ENCODE assay signal across 17 mouse cellular contexts in genomic region chr9:22632800-22633485, GRCm38 (mm10).
DNase-seq lines count a peak whose midpoint lies in the region; ATAC-seq and TF ChIP-seq lines count a peak whose summit lies in the region.
"Had no signal": no experiment of that assay in that cellular context is flagged by ENCODE, and none has a peak within 500 bp of the region (broad histone marks: within the 10 kb centered on the region; RNA-seq: fewer than 3 reads in every experiment).

No protein-coding gene starts in this region.

- H3K4me3 ChIP-seq in MEL (ENCODE audit: control insufficient read depth in 1 of 2, insufficient read depth in 1 of 2, low read depth in 2 of 2, low read length in 2 of 2) = no peak overlapping the region
- H3K4me3 ChIP-seq in liver, embryonic 13.5 days (replicated peaks) = no peak overlapping the region; the same call in 1 of the 2 replicates
- H3K4me3 ChIP-seq in forebrain, postnatal 0 days (ENCODE audit: low read depth, low read length) = no peak overlapping the region
- H3K4me3 ChIP-seq: embryonic facial prominence, embryonic 13.5 days; heart, embryonic 13.5 days; kidney, embryonic 15.5 days; neural tube, embryonic 12.5 days had no signal

- no peaks in the 10 kb centered on the region for H3K79me2 ChIP-seq in MEL (ENCODE audit: control insufficient read depth, insufficient read depth, low read length, poor library complexity)

- peak; percentile 72 to 82 for TF ChIP-seq EP300 in MEL (IDR thresholded peaks at IDR 0.05; ENCODE audit: low read depth in 1 of 2, low read length in 2 of 2)

- H3K27me3 ChIP-seq in MEL (ENCODE audit: control insufficient read depth in 1 of 2, insufficient read depth in 2 of 2, low read length in 2 of 2) = no peaks in the 10 kb centered on the region
- H3K27me3 ChIP-seq in liver, embryonic 13.5 days = no peaks in the 10 kb centered on the region
- H3K27me3 ChIP-seq in forebrain, postnatal 0 days (ENCODE audit: insufficient read depth, low read length) = no peaks in the 10 kb centered on the region
- H3K27me3 ChIP-seq: embryonic facial prominence, embryonic 13.5 days; heart, embryonic 13.5 days; kidney, embryonic 15.5 days; neural tube, embryonic 12.5 days had no signal

- TF ChIP-seq CTCF in MEL (IDR thresholded peaks at IDR 0.05 in 2 of 3, conservative IDR thresholded peaks at IDR 0.05 in 1 of 3; ENCODE audit: control insufficient read depth in 1 of 3, insufficient read depth in 1 of 3, low read depth in 2 of 3, low read length in 3 of 3, poor library complexity in 1 of 3, severe bottlenecking in 1 of 3) = no peak
- TF ChIP-seq CTCF in forebrain, postnatal 0 days (IDR thresholded peaks at IDR 0.05; ENCODE audit: low read depth) = no peak

- H3K9ac ChIP-seq in MEL (ENCODE audit: control insufficient read depth, low read depth, low read length, poor library complexity, severe bottlenecking) = no peak overlapping the region
- 0 out of 2 replicates have a peak overlapping the region, but pooled peaks have one; percentile 3 for H3K9ac ChIP-seq in liver, embryonic 13.5 days
- H3K9ac ChIP-seq in forebrain, postnatal 0 days = no peak overlapping the region
- H3K9ac ChIP-seq: embryonic facial prominence, embryonic 13.5 days; heart, embryonic 13.5 days; kidney, embryonic 15.5 days; neural tube, embryonic 12.5 days had no signal

- peak overlapping the region; percentile 50 for H3K4me2 ChIP-seq in liver, embryonic 13.5 days
- no peak overlapping the region for H3K4me2 ChIP-seq in forebrain, postnatal 0 days (ENCODE audit: low read depth)
- H3K4me2 ChIP-seq: embryonic facial prominence, embryonic 13.5 days; heart, embryonic 13.5 days; kidney, embryonic 15.5 days; neural tube, embryonic 12.5 days had no signal

- 54% methylated on average over 9 of the region's 9 CpGs for WGBS in liver, embryonic 13.5 days (ENCODE audit: insufficient replicate concordance)
- WGBS in forebrain, postnatal 0 days = 91% methylated on average over 9 of the region's 9 CpGs

- TF ChIP-seq RAD21 in MEL (IDR thresholded peaks at IDR 0.05; ENCODE audit: low read depth, low read length) = no peak

- peaks cover 0 to 10% of the 10 kb centered on the region in 2 experiments; a peak in 3 of 4 replicates for H3K4me1 ChIP-seq in MEL (ENCODE audit: control insufficient read depth in 1 of 2, insufficient read depth in 2 of 2, low read length in 2 of 2)
- H3K4me1 ChIP-seq in liver, embryonic 13.5 days (replicated peaks) = peaks cover 15% of the 10 kb centered on the region
- no peaks in the 10 kb centered on the region for H3K4me1 ChIP-seq in forebrain, postnatal 0 days (ENCODE audit: insufficient read depth)
- H3K4me1 ChIP-seq: embryonic facial prominence, embryonic 13.5 days; kidney, embryonic 15.5 days; neural tube, embryonic 12.5 days had no signal

- H3K9me3 ChIP-seq in MEL (replicated peaks; ENCODE audit: insufficient read depth, low read length) = no peaks in the 10 kb centered on the region
- H3K9me3 ChIP-seq in liver, embryonic 13.5 days (replicated peaks) = no peaks in the 10 kb centered on the region
- H3K9me3 ChIP-seq in forebrain, postnatal 0 days (ENCODE audit: low read length) = no peaks in the 10 kb centered on the region
- H3K9me3 ChIP-seq: embryonic facial prominence, embryonic 13.5 days; heart, embryonic 13.5 days; kidney, embryonic 15.5 days; neural tube, embryonic 12.5 days had no signal

- no peak for TF ChIP-seq POLR2A in MEL (IDR thresholded peaks at IDR 0.05; ENCODE audit: control insufficient read depth in 1 of 2, insufficient read depth in 1 of 2, low read depth in 1 of 2, low read length in 2 of 2, poor library complexity in 1 of 2)

- DNase-seq in MEL (ENCODE audit: low read depth, low spot score) (peak; percentile 79), MN1 (ENCODE audit: low spot score) (no peak)
- peak; percentile 38 for DNase-seq in c-Kit-positive CD71-positive TER-119-negative erythroid progenitor cells, embryonic 14.5 days (ENCODE audit: low read depth)
- peak; percentile 51 for DNase-seq in heart, adult 8-10 months (ENCODE audit: low spot score)
- peak; percentile 52 for DNase-seq in liver, embryonic 13.5 days
- no peak for DNase-seq in forebrain, postnatal 0 days
- no peak for DNase-seq in left cerebral cortex, adult 18-20 months (ENCODE audit: low spot score in 2 of 2)
- DNase-seq: adrenal gland, adult 8-10 months; cerebellum, postnatal 25 days; layer of hippocampus, adult 9-11 months; lung, postnatal 14 days had no signal

- ATAC-seq in liver, embryonic 13.5 days (ENCODE audit: low read depth) = peak; percentile 97
- ATAC-seq in forebrain, postnatal 0 days = no peak
- ATAC-seq: forebrain, embryonic 14.5 days; midbrain, embryonic 16.5 days had no signal

- H3K36me3 ChIP-seq in MEL (ENCODE audit: control insufficient read depth in 1 of 2, insufficient read depth in 2 of 2, low read length in 2 of 2) = peaks cover 0 to 9% of the 10 kb centered on the region in 2 experiments; a peak in 2 of 4 replicates
- H3K36me3 ChIP-seq in liver, embryonic 13.5 days = no peaks in the 10 kb centered on the region
- no peaks in the 10 kb centered on the region for H3K36me3 ChIP-seq in forebrain, postnatal 0 days (ENCODE audit: insufficient read depth)
- H3K36me3 ChIP-seq: embryonic facial prominence, embryonic 13.5 days; heart, embryonic 13.5 days; kidney, embryonic 15.5 days; neural tube, embryonic 12.5 days had no signal

- H3K27ac ChIP-seq in MEL (ENCODE audit: control insufficient read depth, low read depth, low read length) = 0 out of 2 replicates have a peak overlapping the region, but pooled peaks have one; percentile 5
- peak overlapping the region; percentile 66 for H3K27ac ChIP-seq in liver, embryonic 13.5 days
- no peak overlapping the region for H3K27ac ChIP-seq in forebrain, postnatal 0 days (ENCODE audit: low read depth, low read length)
- H3K27ac ChIP-seq: embryonic facial prominence, embryonic 13.5 days; heart, embryonic 13.5 days; kidney, embryonic 15.5 days; neural tube, embryonic 12.5 days had no signal

TF ChIP-seq in MEL, 35 proteins besides CTCF, POLR2A, EP300 and RAD21 (continues in another document):
- TF ChIP-seq SIN3A (IDR thresholded peaks at IDR 0.05; ENCODE audit: low read length) (no peak; the same call in 1 of the 2 replicates), ETS1 (IDR thresholded peaks at IDR 0.05; ENCODE audit: low read depth, low read length) (peak; percentile 37; the same call in 1 of the 2 replicates), MAZ (IDR thresholded peaks at IDR 0.05; ENCODE audit: low read depth, low read length) (0 out of 2 replicates have a peak, but pooled peaks have one; percentile 17), MEF2A (IDR thresholded peaks at IDR 0.05; ENCODE audit: extremely low read depth, insufficient replicate concordance, low read depth, low read length, poor library complexity, severe bottlenecking) (0 out of 2 replicates have a peak, but pooled peaks have one; percentile 10), TAL1 (IDR thresholded peaks at IDR 0.05; ENCODE audit: low read length) (no peak), E2F4 (IDR thresholded peaks at IDR 0.05; ENCODE audit: borderline replicate concordance, low read depth, low read length) (no peak), HCFC1 (IDR thresholded peaks at IDR 0.05; ENCODE audit: low read depth, low read length) (no peak), USF1 (IDR thresholded peaks at IDR 0.05; ENCODE audit: low read depth, low read length) (no peak), MYB (IDR thresholded peaks at IDR 0.05; ENCODE audit: low read depth, low read length) (no peak), JUND (IDR thresholded peaks at IDR 0.05; ENCODE audit: low read depth, low read length) (0 out of 2 replicates have a peak, but pooled peaks have one; percentile 27), USF2 (IDR thresholded peaks at IDR 0.05; ENCODE audit: borderline replicate concordance in 1 of 2, insufficient read depth in 1 of 2, low read depth in 1 of 2, low read length in 2 of 2) (no peak), ELF1 (IDR thresholded peaks at IDR 0.05; ENCODE audit: low read depth, low read length) (0 out of 2 replicates have a peak, but pooled peaks have one; percentile 17), RCOR1 (IDR thresholded peaks at IDR 0.05; ENCODE audit: low read depth, low read length) (peak; percentile 62), KAT2A (conservative IDR thresholded peaks at IDR 0.05; ENCODE audit: low read depth, low read length) (no peak), TCF12 (IDR thresholded peaks at IDR 0.05; ENCODE audit: low read depth, low read length) (peak; percentile 50; the same call in 1 of the 2 replicates), MAX (IDR thresholded peaks at IDR 0.05; ENCODE audit: low read length) (no peak), ZKSCAN1 (IDR thresholded peaks at IDR 0.05; ENCODE audit: low read depth, low read length) (no peak), MYC (IDR thresholded peaks at IDR 0.05; ENCODE audit: low read depth, low read length) (no peak), ZMIZ1 (IDR thresholded peaks at IDR 0.05; ENCODE audit: low read depth, low read length) (no peak), POLR2AphosphoS5 (IDR thresholded peaks at IDR 0.05; ENCODE audit: borderline replicate concordance, low read depth, low read length) (no peak), TBP (IDR thresholded peaks at IDR 0.05; ENCODE audit: low read depth, low read length) (no peak), UBTF (IDR thresholded peaks at IDR 0.05; ENCODE audit: borderline replicate concordance, insufficient read depth, low read depth, low read length) (0 out of 2 replicates have a peak, but pooled peaks have one; percentile 42), SMC3 (IDR thresholded peaks at IDR 0.05; ENCODE audit: low read depth, low read length) (no peak), POLR2AphosphoS2 (IDR thresholded peaks at IDR 0.05; ENCODE audit: low read length) (no peak), CHD1 (IDR thresholded peaks at IDR 0.05; ENCODE audit: low read depth, low read length) (no peak), NELFE (IDR thresholded peaks at IDR 0.05; ENCODE audit: low read depth, low read length) (no peak), GABPA (IDR thresholded peaks at IDR 0.05; ENCODE audit: low read depth, low read length) (no peak), MAFK (IDR thresholded peaks at IDR 0.05; ENCODE audit: borderline replicate concordance, low read depth, low read length) (no peak; the same call in 1 of the 2 replicates), NRF1 (IDR thresholded peaks at IDR 0.05; ENCODE audit: insufficient read depth, low read depth, low read length, poor library complexity, severe bottlenecking) (no peak), ZNF384 (IDR thresholded peaks at IDR 0.05; ENCODE audit: low read depth, low read length) (no peak), CHD2 (IDR thresholded peaks at IDR 0.05; ENCODE audit: low read length) (no peak), ZC3H11A (IDR thresholded peaks at IDR 0.05; ENCODE audit: low read depth, low read length) (no peak), GATA1 (IDR thresholded peaks at IDR 0.05; ENCODE audit: low read depth, low read length) (peak; percentile 60; the same call in 1 of the 2 replicates), MXI1 (IDR thresholded peaks at IDR 0.05; ENCODE audit: low read depth, low read length) (no peak)

Comparison
In these comparisons a context has a peak if more than half of its experiments do, and no peak if none do; other contexts are left out.
1. DNase-seq: peak in MEL (single experiment), c-Kit-positive CD71-positive TER-119-negative erythroid progenitor cells, embryonic 14.5 days (single experiment), heart, adult 8-10 months (single experiment) and liver, embryonic 13.5 days (single experiment); none in forebrain, postnatal 0 days (single experiment), MN1 (single experiment) and left cerebral cortex, adult 18-20 months (0 of 2).